Mouse (Mus musculus) kidney, embryonic 14.5 days (tissue): Measurements from ENCODE around the gene Vps26a. TPM values are rescaled to one million over a fixed set of nuclear protein-coding genes. Genes with fewer than 3 reads are reported as not detected.

Experiments
- ATAC-seq: fragments of 200-750 bp; cut with Nextera tagmentation; 2 replicates; pipeline ENCODE4 v1.8.0; 2017; ENCODE audit warnings: moderate number of reproducible peaks, mild to moderate bottlenecking, moderate TSS enrichment, moderate library complexity; ENCODE audit not compliant: low FRiP score, low TSS enrichment
- H3K27ac ChIP-seq: fragments of 300-500 bp; sonication (generic); 2 replicates; pipeline ENCODE4 v1.5.1; 2014; ENCODE audit warnings: low read depth, mild to moderate bottlenecking, low read length, moderate library complexity, mixed read lengths
- H3K27me3 ChIP-seq: fragments of 300-500 bp; sonication (generic); 2 replicates; pipeline ENCODE4 v1.6.1; 2014; ENCODE audit warnings: mild to moderate bottlenecking, low read length; ENCODE audit not compliant: control insufficient read depth, insufficient read depth
- H3K36me3 ChIP-seq: fragments of 300-500 bp; sonication (generic); 2 replicates; pipeline ENCODE4 v1.6.1; 2014; ENCODE audit warnings: low read length, mixed read lengths; ENCODE audit not compliant: control insufficient read depth, insufficient read depth
- H3K4me1 ChIP-seq: fragments of 300-500 bp; sonication (generic); 2 replicates; pipeline ENCODE4 v1.6.1; 2014; ENCODE audit warnings: low read length, mixed read lengths; ENCODE audit not compliant: control insufficient read depth, insufficient read depth
- H3K4me2 ChIP-seq: fragments of 300-500 bp; sonication (generic); replicated peaks from 2 replicates; pipeline ENCODE4 v1.6.1; 2014; ENCODE audit warnings: low read depth, mild to moderate bottlenecking, low read length
- H3K4me3 ChIP-seq: fragments of 300-500 bp; sonication (generic); 2 replicates; pipeline ENCODE4 v1.5.1; 2014; ENCODE audit warnings: mild to moderate bottlenecking, low read length
- H3K9ac ChIP-seq: fragments of 300-500 bp; sonication (generic); 2 replicates; pipeline ENCODE4 v1.6.1; 2014; ENCODE audit warnings: low read depth, mild to moderate bottlenecking, low read length, moderate library complexity
- H3K9me3 ChIP-seq: fragments of 300-500 bp; sonication (generic); 2 replicates; pipeline ENCODE4 v1.6.1; 2016; ENCODE audit warnings: low read length; ENCODE audit not compliant: control insufficient read depth
- WGBS: fragments of 180-500 bp; shearing (Covaris S2); extraction: QIAGEN DNeasy Blood & Tissue Kit; methylation state at CpG from one replicate; pipeline ENCODE4 v1.1.7; 2014; 5-methylcytosine and 5-hydroxymethylcytosine counted together
- polyA plus RNA-seq: library from polyadenylated mRNA; unstranded; fragments of >200 nt; fragmentation: Nextera tagmentation; extraction: Ambion mirVana; gene quantifications from 2 replicates; pipeline ENCODE4 v1.2.1, GENCODE M21; 2014

Gene Vps26a
- 59.9 and 83.4 TPM in 2 replicates for polyA plus RNA-seq

GRCm38 (mm10) chr10:62486618-62487415, at the start of gene Vps26a:
Gene Vps26a (minus strand): TSS chr10:62486805.
- H3K9me3 ChIP-seq: no peaks in the 10 kb centered on the region

GRCm38 (mm10) chr10:62534509-62534908, 47.9 kb upstream of the Vps26a start:
- Histone ChIP-seq H3K9me3 (no peaks in the 10 kb centered on the region), H3K27me3 (no peaks in the 10 kb centered on the region), H3K4me1 (no peaks in the 10 kb centered on the region), H3K27ac (no peak overlapping the region), H3K9ac (no peak overlapping the region), H3K4me3 (no peak overlapping the region), H3K4me2 (no peak overlapping the region), H3K36me3 (no peaks in the 10 kb centered on the region)
- no peak for ATAC-seq
- WGBS: 80% methylated on average over 7 of the region's 7 CpGs

More at GRCm38 (mm10) chr10:62486618-62487415, at the start of gene Vps26a:
- under 1% methylated on average over 47 of the region's 59 CpGs for WGBS
- Histone ChIP-seq H3K9ac (peak within 1 kb of the TSS; percentile 80), H3K4me1 (peaks cover 3% of the 10 kb centered on the region; the same call in 1 of the 2 replicates), H3K36me3 (no peaks in the 10 kb centered on the region), H3K4me2 (peak within 1 kb of the TSS; percentile 74), H3K27ac (peak within 1 kb of the TSS; percentile 68; the same call in 1 of the 2 replicates), H3K27me3 (no peaks in the 10 kb centered on the region), H3K4me3 (peak within 1 kb of the TSS; percentile 69)
- peak; percentile 91 for ATAC-seq

- ATAC-seq: no peak
- no peaks in the 10 kb centered on the region for H3K36me3 ChIP-seq
- no peak overlapping the region for H3K27ac ChIP-seq
- no peak overlapping the region for H3K4me2 ChIP-seq
- 49% methylated on average over 2 of the region's 2 CpGs for WGBS
- no peaks in the 10 kb centered on the region for H3K4me1 ChIP-seq
- H3K27me3 ChIP-seq: no peaks in the 10 kb centered on the region
- H3K9ac ChIP-seq: no peak overlapping the region
- no peaks in the 10 kb centered on the region for H3K9me3 ChIP-seq
- H3K4me3 ChIP-seq: no peak overlapping the region
These were observed 46.2 kb upstream of the Vps26a start for GRCm38 (mm10) chr10:62532832-62533231.

- Histone ChIP-seq H3K4me2 (no peak overlapping the region), H3K4me1 (no peaks in the 10 kb centered on the region), H3K27ac (no peak overlapping the region), H3K27me3 (no peaks in the 10 kb centered on the region), H3K4me3 (no peak overlapping the region), H3K9ac (no peak overlapping the region), H3K9me3 (no peaks in the 10 kb centered on the region), H3K36me3 (no peaks in the 10 kb centered on the region)
- ATAC-seq: no peak
- WGBS: 78% methylated on average over 9 of the region's 9 CpGs
These were observed 43.6 kb upstream of the Vps26a start for GRCm38 (mm10) chr10:62530183-62530582.

GRCm38 (mm10) chr10:62527351-62527750, 40.7 kb upstream of the Vps26a start, which contains the start of gene Srgn:
Gene Srgn (minus strand): TSS chr10:62527451.
- no peak within 1 kb of the TSS for H3K27ac ChIP-seq
- H3K4me3 ChIP-seq: no peak within 1 kb of the TSS
- H3K4me1 ChIP-seq: no peaks in the 10 kb centered on the region
- H3K9ac ChIP-seq: no peak within 1 kb of the TSS
- no peak within 1 kb of the TSS for H3K4me2 ChIP-seq
- no peaks in the 10 kb centered on the region for H3K9me3 ChIP-seq
- H3K27me3 ChIP-seq: no peaks in the 10 kb centered on the region
- no peak for ATAC-seq
- WGBS: 88% methylated on average over 14 of the region's 14 CpGs
- no peaks in the 10 kb centered on the region for H3K36me3 ChIP-seq

- Histone ChIP-seq H3K27me3 (no peaks in the 10 kb centered on the region), H3K9me3 (no peaks in the 10 kb centered on the region), H3K27ac (no peak overlapping the region), H3K36me3 (no peaks in the 10 kb centered on the region), H3K4me3 (no peak overlapping the region), H3K4me2 (no peak overlapping the region), H3K9ac (no peak overlapping the region), H3K4me1 (no peaks in the 10 kb centered on the region)
- 71% methylated on average over 7 of the region's 7 CpGs for WGBS
- ATAC-seq: no peak
These were observed 35.8 kb upstream of the Vps26a start for GRCm38 (mm10) chr10:62522346-62522950.

- H3K27me3 ChIP-seq: no peaks in the 10 kb centered on the region
- H3K9me3 ChIP-seq: no peaks in the 10 kb centered on the region
- 74% methylated on average over 4 of the region's 4 CpGs for WGBS
- H3K4me1 ChIP-seq: no peaks in the 10 kb centered on the region
- H3K36me3 ChIP-seq: no peaks in the 10 kb centered on the region
- H3K4me2 ChIP-seq: no peak overlapping the region
- ATAC-seq: no peak
- no peak overlapping the region for H3K27ac ChIP-seq
- no peak overlapping the region for H3K9ac ChIP-seq
- no peak overlapping the region for H3K4me3 ChIP-seq
These were observed 35.2 kb upstream of the Vps26a start for GRCm38 (mm10) chr10:62521763-62522162.

GRCm38 (mm10) chr10:62520911-62521310, 34.3 kb upstream of the Vps26a start:
- no peak overlapping the region for H3K27ac ChIP-seq
- H3K4me2 ChIP-seq: no peak overlapping the region
- no peak overlapping the region for H3K4me3 ChIP-seq
- H3K9me3 ChIP-seq: no peaks in the 10 kb centered on the region
- no peaks in the 10 kb centered on the region for H3K27me3 ChIP-seq
- 72% methylated on average over 2 of the region's 2 CpGs for WGBS
- H3K4me1 ChIP-seq: no peaks in the 10 kb centered on the region
- H3K9ac ChIP-seq: no peak overlapping the region
- ATAC-seq: no peak
- no peaks in the 10 kb centered on the region for H3K36me3 ChIP-seq

GRCm38 (mm10) chr10:62517511-62517910, 30.9 kb upstream of the Vps26a start:
- Histone ChIP-seq H3K9ac (no peak overlapping the region), H3K27ac (no peak overlapping the region), H3K27me3 (no peaks in the 10 kb centered on the region), H3K4me2 (no peak overlapping the region), H3K4me1 (no peaks in the 10 kb centered on the region), H3K4me3 (no peak overlapping the region), H3K36me3 (no peaks in the 10 kb centered on the region), H3K9me3 (no peaks in the 10 kb centered on the region)
- no peak for ATAC-seq
- 85% methylated on average over 6 of the region's 6 CpGs for WGBS
